Mouse (Mus musculus) bone marrow, adult 2 months (tissue): ENCODE results near the gene Cbx7.
A peak's percentile ranks its signal among the peaks of the same experiment; 100 is the strongest.
"Not testable (repeated sequence)": the region's sequence is repeated elsewhere in the genome, so short reads cannot be mapped to it uniquely, and the experiment has no call there.

Source experiments
- CTCF ChIP-seq: fragments of 200-500 bp; IDR thresholded peaks from 2 replicates; pipeline ENCODE4 v1.5.1; 2011; ENCODE audit warnings: low read length, control low read depth; ENCODE audit not compliant: control insufficient read depth, insufficient read depth
- POLR2A ChIP-seq: fragments of 200-500 bp; IDR thresholded peaks from 2 replicates; pipeline ENCODE4 v1.6.1; 2011; ENCODE audit warnings: low read depth, mild to moderate bottlenecking, control low read depth, low read length, borderline replicate concordance; ENCODE audit not compliant: control insufficient read depth

DNA sequence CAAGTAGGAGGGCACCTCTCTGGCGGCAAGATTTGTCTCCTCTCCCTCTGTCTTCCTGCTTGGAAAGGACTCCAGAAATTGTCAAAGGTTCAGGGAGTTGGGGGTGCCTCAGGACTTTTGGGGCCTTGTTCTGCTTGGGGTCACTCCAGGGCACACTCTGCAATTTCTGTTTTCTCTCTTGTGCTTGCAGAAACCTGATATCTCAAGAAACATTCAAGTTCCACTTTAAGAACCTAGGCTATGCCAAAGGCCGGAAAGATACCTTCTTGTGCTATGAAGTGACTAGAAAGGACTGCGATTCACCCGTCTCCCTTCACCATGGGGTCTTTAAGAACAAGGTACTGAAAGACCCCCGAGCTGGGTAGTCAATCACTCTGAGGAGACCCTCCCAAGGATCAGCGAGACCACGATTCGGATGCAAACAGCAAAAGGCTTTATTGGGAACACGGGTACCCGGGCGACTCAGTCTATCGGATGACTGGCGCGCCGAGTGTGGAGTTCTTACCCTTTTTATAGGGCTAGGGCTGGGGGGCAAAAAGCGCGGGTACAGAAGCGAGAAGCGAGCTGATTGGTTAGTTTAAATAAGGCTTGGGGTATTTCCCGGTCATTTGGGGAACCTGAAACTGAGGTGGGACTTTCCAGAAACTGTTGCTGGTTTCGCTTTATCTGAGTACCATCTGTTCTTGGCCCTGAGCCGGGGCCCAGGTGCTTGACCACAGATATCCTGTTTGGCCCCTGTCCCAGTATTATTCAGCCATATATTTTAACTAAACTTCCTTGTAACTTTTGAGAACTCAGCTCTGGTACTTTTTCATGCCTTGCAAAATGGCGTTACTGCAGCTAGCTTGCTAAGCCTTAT, 75.5 kb downstream of the Cbx7 start:
- TF ChIP-seq CTCF = not testable (repeated sequence)
- 0 out of 2 replicates have a peak, but pooled peaks have one; percentile 19 for TF ChIP-seq POLR2A
